Mouse (Mus musculus): Measurements from ENCODE around the gene Diras2. TPM values are rescaled to one million over a fixed set of nuclear protein-coding genes. Genes with fewer than 3 reads are reported as not detected.

The Diras2 gene
- total and polyA plus RNA-seq, 2 experiments from 2014 or later: 6.3 to 47.6 TPM

GRCm38 (mm10) chr13:52539461-52539860 is 8.4 kb upstream of the Diras2 start:
- H3K4me1 ChIP-seq (ENCODE audit: insufficient read depth): no peaks in the 10 kb centered on the region
- no peak for TF ChIP-seq CTCF (IDR thresholded peaks at IDR 0.05; ENCODE audit: low read depth)
- DNase-seq: no peak
- H3K4me3 ChIP-seq (ENCODE audit: low read depth, low read length): no peak overlapping the region
- ATAC-seq: no peak
- no peak overlapping the region for H3K27ac ChIP-seq (ENCODE audit: low read depth, low read length)
- H3K9ac ChIP-seq: no peak overlapping the region
- H3K36me3 ChIP-seq (ENCODE audit: insufficient read depth): no peaks in the 10 kb centered on the region
- WGBS: 84% methylated on average over 6 of the region's 6 CpGs
- H3K4me2 ChIP-seq (ENCODE audit: low read depth): no peak overlapping the region
- no peaks in the 10 kb centered on the region for H3K27me3 ChIP-seq (ENCODE audit: insufficient read depth, low read length)
- no peaks in the 10 kb centered on the region for H3K9me3 ChIP-seq (ENCODE audit: low read length)

GRCm38 (mm10) chr13:52538588-52539116 is 7.6 kb upstream of the Diras2 start:
- DNase-seq (no peak), ATAC-seq (no peak)
- Histone ChIP-seq H3K4me1 (ENCODE audit: insufficient read depth) (no peaks in the 10 kb centered on the region), H3K9ac (no peak overlapping the region), H3K27ac (ENCODE audit: low read depth, low read length) (no peak overlapping the region), H3K4me2 (ENCODE audit: low read depth) (no peak overlapping the region), H3K9me3 (ENCODE audit: low read length) (no peaks in the 10 kb centered on the region), H3K4me3 (ENCODE audit: low read depth, low read length) (no peak overlapping the region), H3K27me3 (ENCODE audit: insufficient read depth, low read length) (no peaks in the 10 kb centered on the region), H3K36me3 (ENCODE audit: insufficient read depth) (no peaks in the 10 kb centered on the region)
- TF ChIP-seq CTCF (IDR thresholded peaks at IDR 0.05; ENCODE audit: low read depth): no peak
- WGBS: 93% methylated on average over 9 of the region's 9 CpGs

- Histone ChIP-seq H3K4me1 (ENCODE audit: insufficient read depth) (no peaks in the 10 kb centered on the region), H3K27me3 (ENCODE audit: insufficient read depth, low read length) (no peaks in the 10 kb centered on the region), H3K9me3 (ENCODE audit: low read length) (no peaks in the 10 kb centered on the region), H3K4me2 (ENCODE audit: low read depth) (no peak overlapping the region), H3K4me3 (ENCODE audit: low read depth, low read length) (no peak overlapping the region), H3K27ac (ENCODE audit: low read depth, low read length) (no peak overlapping the region), H3K9ac (no peak overlapping the region), H3K36me3 (ENCODE audit: insufficient read depth) (no peaks in the 10 kb centered on the region)
- no peak for TF ChIP-seq CTCF (IDR thresholded peaks at IDR 0.05; ENCODE audit: low read depth)
- ATAC-seq (no peak), DNase-seq (no peak)
- WGBS: 97% methylated on average over 26 of the region's 26 CpGs
Observed at GRCm38 (mm10) chr13:52537754-52538587, 6.9 kb upstream of the Diras2 start.

- Histone ChIP-seq H3K36me3 (ENCODE audit: insufficient read depth) (no peaks in the 10 kb centered on the region), H3K4me3 (ENCODE audit: low read depth, low read length) (no peak overlapping the region), H3K4me1 (ENCODE audit: insufficient read depth) (no peaks in the 10 kb centered on the region), H3K9ac (no peak overlapping the region), H3K9me3 (ENCODE audit: low read length) (no peaks in the 10 kb centered on the region), H3K27ac (ENCODE audit: low read depth, low read length) (no peak overlapping the region), H3K4me2 (ENCODE audit: low read depth) (no peak overlapping the region), H3K27me3 (ENCODE audit: insufficient read depth, low read length) (no peaks in the 10 kb centered on the region)
- 7% methylated on average over 4 of the region's 4 CpGs for WGBS
- peak; percentile 68 for DNase-seq
- TF ChIP-seq CTCF (IDR thresholded peaks at IDR 0.05; ENCODE audit: low read depth): peak; percentile 76
- ATAC-seq: no peak
Observed at GRCm38 (mm10) chr13:52535542-52535941, 4.5 kb upstream of the Diras2 start.

- WGBS: 88% methylated on average over 5 of the region's 5 CpGs
- ATAC-seq (no peak), DNase-seq (no peak)
- Histone ChIP-seq H3K36me3 (ENCODE audit: insufficient read depth) (no peaks in the 10 kb centered on the region), H3K4me2 (ENCODE audit: low read depth) (no peak overlapping the region), H3K27ac (ENCODE audit: low read depth, low read length) (no peak overlapping the region), H3K9ac (no peak overlapping the region), H3K27me3 (ENCODE audit: insufficient read depth, low read length) (no peaks in the 10 kb centered on the region), H3K9me3 (ENCODE audit: low read length) (no peaks in the 10 kb centered on the region), H3K4me1 (ENCODE audit: insufficient read depth) (no peaks in the 10 kb centered on the region), H3K4me3 (ENCODE audit: low read depth, low read length) (no peak overlapping the region)
- no peak for TF ChIP-seq CTCF (IDR thresholded peaks at IDR 0.05; ENCODE audit: low read depth)
Observed at GRCm38 (mm10) chr13:52533644-52534043, 2.6 kb upstream of the Diras2 start.

GRCm38 (mm10) chr13:52530008-52530945 is 802 bp downstream of the Diras2 start:
- WGBS: 6% methylated on average over 50 of the region's 50 CpGs
- H3K9me3 ChIP-seq (ENCODE audit: low read length): no peaks in the 10 kb centered on the region
- peak overlapping the region; percentile 62 for H3K4me3 ChIP-seq (ENCODE audit: low read depth, low read length)
- peak; percentile 84 for TF ChIP-seq CTCF (IDR thresholded peaks at IDR 0.05; ENCODE audit: low read depth)
- H3K27me3 ChIP-seq (ENCODE audit: insufficient read depth, low read length): no peaks in the 10 kb centered on the region
- peak overlapping the region; percentile 82 for H3K9ac ChIP-seq
- no peaks in the 10 kb centered on the region for H3K36me3 ChIP-seq (ENCODE audit: insufficient read depth)
- DNase-seq (peak; percentile 91), ATAC-seq (peak; percentile 97)
- peak overlapping the region; percentile 87 for H3K27ac ChIP-seq (ENCODE audit: low read depth, low read length)
- no peaks in the 10 kb centered on the region for H3K4me1 ChIP-seq (ENCODE audit: insufficient read depth)
- peak overlapping the region; percentile 80 for H3K4me2 ChIP-seq (ENCODE audit: low read depth)

Measured in forebrain, postnatal 0 days (tissue).